Mouse (Mus musculus): ENCODE measurements around the gene Pde9a. TPM values are rescaled to one million over a fixed set of nuclear protein-coding genes. Genes with fewer than 3 reads are reported as not detected.

Pde9a gene
- 38.0 and 41.0 TPM in 2 replicates for polyA plus RNA-seq (2012; rRNA removed)

GRCm38 (mm10) chr17:31385671-31386665 is at the start of gene Pde9a:
Gene Pde9a, plus strand, starts transcription at chr17:31386210.

DNA sequence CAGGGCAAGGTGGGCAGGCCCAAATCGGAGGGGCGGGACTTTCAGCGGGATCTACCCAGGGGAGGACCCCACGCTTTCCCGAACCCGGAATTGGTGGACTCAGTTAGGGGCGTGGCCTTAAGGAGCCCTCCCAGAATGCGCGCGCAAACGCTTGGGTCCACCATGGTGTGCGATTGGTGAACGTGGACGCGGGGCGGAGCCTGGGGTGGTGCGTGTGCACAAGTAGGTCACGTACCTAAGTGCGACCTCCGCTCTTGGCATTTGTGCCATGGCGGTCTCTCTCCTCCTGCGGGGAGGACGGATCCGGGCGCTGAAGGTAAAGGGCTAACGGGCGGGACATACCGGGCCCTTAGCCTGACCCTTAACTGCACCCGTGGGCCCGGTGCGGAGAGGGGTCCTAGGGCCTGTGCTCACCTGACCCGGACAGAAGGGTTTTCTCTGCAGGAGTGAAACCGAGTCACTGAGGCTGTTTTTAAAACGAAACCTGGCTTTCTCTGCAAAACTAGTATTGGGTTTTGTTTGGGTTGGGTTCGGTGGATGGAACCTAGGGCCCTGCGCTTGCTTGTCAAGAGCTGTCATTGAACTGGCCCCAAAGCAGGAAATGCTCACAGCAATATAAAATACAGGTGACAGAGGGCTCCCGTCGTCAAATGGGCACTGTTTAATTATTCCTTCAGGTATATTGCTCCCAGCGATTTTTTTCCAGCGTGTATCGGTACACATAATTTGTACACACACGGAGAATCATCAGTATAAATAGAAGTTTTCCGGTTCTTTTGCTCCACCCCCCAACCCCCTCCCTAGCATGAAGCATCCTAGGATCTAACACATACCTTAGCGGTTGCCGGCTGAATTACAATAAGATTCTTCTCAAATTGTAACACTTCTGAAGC is 134.2 kb downstream of the Pde9a start, which contains the start of the genes Wdr4 and Ndufv3:
Gene Wdr4, minus strand, starts transcription at position 35 of the 893 bp plus-strand sequence.
Gene Ndufv3, plus strand, starts transcription at position 170 of the 893 bp plus-strand sequence.

Other genes starting within 250 kb of the Pde9a start
- 0.13 TPM in 1 of 2 replicates, not detected in the other for gene Tff2, start 241.9 kb upstream of the Pde9a start, polyA plus RNA-seq (2012; rRNA removed)
- not detected in 2 replicates for gene Tff1, start 220.9 kb upstream of the Pde9a start, polyA plus RNA-seq (2012; rRNA removed)
- 0.09 and 0.11 TPM in 2 replicates for gene Tmprss3, start 187.2 kb upstream of the Pde9a start, polyA plus RNA-seq (2012; rRNA removed)
- gene Ubash3a, start 178.3 kb upstream of the Pde9a start, polyA plus RNA-seq (2012; rRNA removed) = 0.97 and 1.2 TPM in 2 replicates
- 1.0 and 2.0 TPM in 2 replicates for gene Rsph1, start 108.8 kb upstream of the Pde9a start, polyA plus RNA-seq (2012; rRNA removed)
- gene Slc37a1, start 99.4 kb upstream of the Pde9a start, polyA plus RNA-seq (2012; rRNA removed) = 5.0 and 7.4 TPM in 2 replicates
- gene Wdr4, start 133.8 kb downstream of the Pde9a start, polyA plus RNA-seq (2012; rRNA removed) = 40.1 and 44.8 TPM in 2 replicates
- gene Ndufv3, start 133.9 kb downstream of the Pde9a start, polyA plus RNA-seq (2012; rRNA removed) = 126 and 173 TPM in 2 replicates
- 26.0 and 31.6 TPM in 2 replicates for gene Pknox1, start 178.5 kb downstream of the Pde9a start, polyA plus RNA-seq (2012; rRNA removed)